Mouse (Mus musculus): ENCODE measurements around the gene Dnah10. TPM values are rescaled to one million over a fixed set of nuclear protein-coding genes. Genes with fewer than 3 reads are reported as not detected.
A peak's percentile ranks its signal among the peaks of the same experiment; 100 is the strongest.

Dnah10 gene
- total and polyA plus RNA-seq, 2 experiments from 2014 or later, result 0.19 to 1.8 TPM

DNA sequence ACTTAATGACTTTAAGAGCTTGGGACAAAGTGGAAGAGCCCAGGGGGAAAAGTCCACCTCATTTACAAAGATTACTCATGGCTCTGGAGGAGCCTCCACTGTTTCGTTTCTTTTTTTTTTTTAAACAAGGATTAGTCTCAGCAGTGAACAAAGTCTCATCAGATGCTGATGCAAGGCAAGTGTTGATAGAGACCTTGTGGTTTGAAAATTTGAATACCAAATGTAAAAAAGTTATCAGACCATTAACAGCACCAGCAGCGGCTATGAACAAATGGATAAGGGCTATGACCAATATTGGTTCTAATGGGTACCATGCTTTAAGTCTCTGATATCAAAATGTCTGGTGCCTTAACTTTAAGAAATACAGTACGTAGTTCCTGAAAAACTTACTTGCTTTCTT is 124.1 kb downstream of the Dnah10 start:
- H3K36me3 ChIP-seq (ENCODE audit: insufficient read depth, low read length), result no peaks in the 10 kb centered on the region
- 69% methylated on average over 3 of the region's 3 CpGs for WGBS
- no peaks in the 10 kb centered on the region for H3K4me1 ChIP-seq (ENCODE audit: insufficient read depth, low read length)
- H3K27me3 ChIP-seq (ENCODE audit: insufficient read depth, low read length), result no peaks in the 10 kb centered on the region
- TF ChIP-seq CTCF (IDR thresholded peaks at IDR 0.05), result no peak
- DNase-seq (ENCODE audit: low spot score), result no peak
- no peak overlapping the region for H3K4me3 ChIP-seq (ENCODE audit: low read depth, low read length)
- no peaks in the 10 kb centered on the region for H3K9me3 ChIP-seq (ENCODE audit: low read length)
- no peak for ATAC-seq (ENCODE audit: low FRiP score)
- no peak overlapping the region for H3K4me2 ChIP-seq (ENCODE audit: low read depth, low read length, poor library complexity, severe bottlenecking)
- no peak overlapping the region for H3K9ac ChIP-seq (replicated peaks; ENCODE audit: low read length, poor library complexity, severe bottlenecking)
- H3K27ac ChIP-seq (ENCODE audit: low read depth, low read length), result no peak overlapping the region

- TF ChIP-seq CTCF (IDR thresholded peaks at IDR 0.05), result no peak
- H3K27me3 ChIP-seq (ENCODE audit: insufficient read depth, low read length), result no peaks in the 10 kb centered on the region
- no peak overlapping the region for H3K9ac ChIP-seq (replicated peaks; ENCODE audit: low read length, poor library complexity, severe bottlenecking)
- no peak overlapping the region for H3K4me3 ChIP-seq (ENCODE audit: low read depth, low read length)
- WGBS, result 57% methylated on average over 4 of the region's 4 CpGs
- no peaks in the 10 kb centered on the region for H3K36me3 ChIP-seq (ENCODE audit: insufficient read depth, low read length)
- no peak overlapping the region for H3K4me2 ChIP-seq (ENCODE audit: low read depth, low read length, poor library complexity, severe bottlenecking)
- ATAC-seq (ENCODE audit: low FRiP score) (no peak), DNase-seq (ENCODE audit: low spot score) (no peak)
- H3K27ac ChIP-seq (ENCODE audit: low read depth, low read length), result no peak overlapping the region
- no peaks in the 10 kb centered on the region for H3K9me3 ChIP-seq (ENCODE audit: low read length)
- no peaks in the 10 kb centered on the region for H3K4me1 ChIP-seq (ENCODE audit: insufficient read depth, low read length)
These were observed 126.7 kb downstream of the Dnah10 start for GRCm38 (mm10) chr5:124851572-124851971.

DNA sequence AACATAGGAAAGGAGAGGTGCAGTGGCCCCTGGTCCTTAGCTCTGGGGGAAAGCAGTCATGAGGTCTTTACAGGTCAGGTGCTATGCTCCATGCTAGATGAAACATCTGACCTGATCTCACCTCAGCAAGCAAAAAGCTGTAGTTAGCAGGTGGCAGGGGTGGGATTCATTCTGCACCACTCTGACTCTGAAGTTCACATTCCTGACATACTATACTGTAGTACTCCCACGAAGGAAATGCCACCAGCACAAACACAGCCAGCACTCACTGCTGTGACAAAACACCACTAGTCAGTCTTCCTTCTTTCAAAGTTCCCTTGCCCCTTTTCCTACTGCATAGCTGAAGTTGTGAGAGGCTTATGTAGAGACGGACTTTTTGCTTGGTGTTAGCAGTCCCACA is 127.4 kb downstream of the Dnah10 start:
- ATAC-seq (ENCODE audit: low FRiP score), result no peak
- no peak overlapping the region for H3K4me3 ChIP-seq (ENCODE audit: low read depth, low read length)
- H3K4me1 ChIP-seq (ENCODE audit: insufficient read depth, low read length), result no peaks in the 10 kb centered on the region
- H3K27me3 ChIP-seq (ENCODE audit: insufficient read depth, low read length), result no peaks in the 10 kb centered on the region
- H3K27ac ChIP-seq (ENCODE audit: low read depth, low read length), result no peak overlapping the region
- no peak for DNase-seq (ENCODE audit: low spot score)
- H3K9me3 ChIP-seq (ENCODE audit: low read length), result no peaks in the 10 kb centered on the region
- WGBS, result 39% methylated on average over 2 of the region's 2 CpGs
- no peak overlapping the region for H3K9ac ChIP-seq (replicated peaks; ENCODE audit: low read length, poor library complexity, severe bottlenecking)
- no peaks in the 10 kb centered on the region for H3K36me3 ChIP-seq (ENCODE audit: insufficient read depth, low read length)
- H3K4me2 ChIP-seq (ENCODE audit: low read depth, low read length, poor library complexity, severe bottlenecking), result no peak overlapping the region
- TF ChIP-seq CTCF (IDR thresholded peaks at IDR 0.05), result no peak

DNA sequence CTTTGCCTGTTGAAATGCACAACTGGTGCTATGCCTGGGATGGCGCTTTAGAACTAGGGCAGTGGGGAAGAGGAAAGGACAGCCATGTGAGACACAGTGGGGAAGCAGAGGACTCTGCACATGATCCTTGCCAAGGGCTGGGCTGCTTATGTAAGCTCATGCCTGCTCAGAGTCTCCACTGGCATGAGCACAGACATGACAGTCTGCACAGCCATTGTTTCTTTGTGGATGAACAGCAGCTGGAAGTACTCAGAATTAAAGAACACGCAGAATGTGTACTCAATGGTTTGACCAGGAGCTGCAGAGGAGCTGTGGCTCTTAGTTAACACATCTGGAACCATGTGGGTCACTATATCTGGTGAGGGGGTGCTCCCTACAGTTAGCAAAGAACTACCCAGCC is 128.2 kb downstream of the Dnah10 start:
- no peak for DNase-seq (ENCODE audit: low spot score)
- Histone ChIP-seq H3K4me3 (ENCODE audit: low read depth, low read length) (no peak overlapping the region), H3K36me3 (ENCODE audit: insufficient read depth, low read length) (no peaks in the 10 kb centered on the region), H3K27me3 (ENCODE audit: insufficient read depth, low read length) (no peaks in the 10 kb centered on the region), H3K4me2 (ENCODE audit: low read depth, low read length, poor library complexity, severe bottlenecking) (no peak overlapping the region), H3K27ac (ENCODE audit: low read depth, low read length) (no peak overlapping the region), H3K9me3 (ENCODE audit: low read length) (no peaks in the 10 kb centered on the region), H3K4me1 (ENCODE audit: insufficient read depth, low read length) (no peaks in the 10 kb centered on the region), H3K9ac (replicated peaks; ENCODE audit: low read length, poor library complexity, severe bottlenecking) (no peak overlapping the region)
- 82% methylated on average over 2 of the region's 2 CpGs for WGBS
- TF ChIP-seq CTCF (IDR thresholded peaks at IDR 0.05), result no peak
- no peak for ATAC-seq (ENCODE audit: low FRiP score)

DNA sequence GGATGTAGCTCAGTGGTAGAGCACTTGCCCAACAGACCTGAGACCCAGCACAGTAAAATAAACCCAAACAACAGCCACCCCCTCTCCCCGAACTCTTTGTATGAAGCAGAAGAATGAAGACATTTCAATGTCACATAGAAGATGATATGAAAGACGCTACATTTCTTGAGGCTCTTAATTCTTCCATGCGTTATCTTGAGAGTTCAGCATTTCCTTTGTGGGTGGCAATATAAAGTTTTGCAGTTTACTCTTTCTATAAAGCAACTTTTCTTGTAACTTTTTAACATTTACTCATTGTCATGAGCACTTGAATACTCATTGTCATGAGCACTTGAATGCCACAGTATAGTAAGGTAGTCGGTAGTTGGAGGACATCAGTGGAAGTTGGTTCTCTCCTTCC is 129.3 kb downstream of the Dnah10 start:
- Histone ChIP-seq H3K27me3 (ENCODE audit: insufficient read depth, low read length) (no peaks in the 10 kb centered on the region), H3K4me3 (ENCODE audit: low read depth, low read length) (no peak overlapping the region), H3K4me2 (ENCODE audit: low read depth, low read length, poor library complexity, severe bottlenecking) (no peak overlapping the region), H3K4me1 (ENCODE audit: insufficient read depth, low read length) (no peaks in the 10 kb centered on the region), H3K9me3 (ENCODE audit: low read length) (no peaks in the 10 kb centered on the region), H3K27ac (ENCODE audit: low read depth, low read length) (no peak overlapping the region), H3K9ac (replicated peaks; ENCODE audit: low read length, poor library complexity, severe bottlenecking) (no peak overlapping the region), H3K36me3 (ENCODE audit: insufficient read depth, low read length) (no peaks in the 10 kb centered on the region)
- no peak for DNase-seq (ENCODE audit: low spot score)
- ATAC-seq (ENCODE audit: low FRiP score), result no peak
- WGBS, result 91% methylated on average over 4 of the region's 4 CpGs
- no peak for TF ChIP-seq CTCF (IDR thresholded peaks at IDR 0.05)

- H3K36me3 ChIP-seq (ENCODE audit: insufficient read depth, low read length), result no peaks in the 10 kb centered on the region
- no peak overlapping the region for H3K9ac ChIP-seq (replicated peaks; ENCODE audit: low read length, poor library complexity, severe bottlenecking)
- WGBS, result 11% methylated on average over 5 of the region's 5 CpGs
- TF ChIP-seq CTCF (IDR thresholded peaks at IDR 0.05), result peak; percentile 81
- peak overlapping the region; percentile 73 for H3K4me2 ChIP-seq (ENCODE audit: low read depth, low read length, poor library complexity, severe bottlenecking)
- DNase-seq (ENCODE audit: low spot score) (peak; percentile 46), ATAC-seq (ENCODE audit: low FRiP score) (no peak)
- H3K27me3 ChIP-seq (ENCODE audit: insufficient read depth, low read length), result no peaks in the 10 kb centered on the region
- H3K9me3 ChIP-seq (ENCODE audit: low read length), result no peaks in the 10 kb centered on the region
- peaks cover 12% of the 10 kb centered on the region; the same call in 1 of the 2 replicates for H3K4me1 ChIP-seq (ENCODE audit: insufficient read depth, low read length)
- H3K4me3 ChIP-seq (ENCODE audit: low read depth, low read length), result peak overlapping the region; percentile 99; the same call in 1 of the 2 replicates
- H3K27ac ChIP-seq (ENCODE audit: low read depth, low read length), result no peak overlapping the region
These were observed 135.1 kb downstream of the Dnah10 start for GRCm38 (mm10) chr5:124860013-124860412.
